Mouse (Mus musculus): Measurements from ENCODE around the gene Tmem151a. TPM values are rescaled to one million over a fixed set of nuclear protein-coding genes. Genes with fewer than 3 reads are reported as not detected.

Tmem151a gene
- 0.29 TPM for polyA plus RNA-seq (2015; fragmentation: Illumina TruSeq; extraction: RNeasy Lipid Tissue Mini Kit (QIAGEN cat#74804); ENCODE audit: insufficient read depth, low replicate concordance)

DNA sequence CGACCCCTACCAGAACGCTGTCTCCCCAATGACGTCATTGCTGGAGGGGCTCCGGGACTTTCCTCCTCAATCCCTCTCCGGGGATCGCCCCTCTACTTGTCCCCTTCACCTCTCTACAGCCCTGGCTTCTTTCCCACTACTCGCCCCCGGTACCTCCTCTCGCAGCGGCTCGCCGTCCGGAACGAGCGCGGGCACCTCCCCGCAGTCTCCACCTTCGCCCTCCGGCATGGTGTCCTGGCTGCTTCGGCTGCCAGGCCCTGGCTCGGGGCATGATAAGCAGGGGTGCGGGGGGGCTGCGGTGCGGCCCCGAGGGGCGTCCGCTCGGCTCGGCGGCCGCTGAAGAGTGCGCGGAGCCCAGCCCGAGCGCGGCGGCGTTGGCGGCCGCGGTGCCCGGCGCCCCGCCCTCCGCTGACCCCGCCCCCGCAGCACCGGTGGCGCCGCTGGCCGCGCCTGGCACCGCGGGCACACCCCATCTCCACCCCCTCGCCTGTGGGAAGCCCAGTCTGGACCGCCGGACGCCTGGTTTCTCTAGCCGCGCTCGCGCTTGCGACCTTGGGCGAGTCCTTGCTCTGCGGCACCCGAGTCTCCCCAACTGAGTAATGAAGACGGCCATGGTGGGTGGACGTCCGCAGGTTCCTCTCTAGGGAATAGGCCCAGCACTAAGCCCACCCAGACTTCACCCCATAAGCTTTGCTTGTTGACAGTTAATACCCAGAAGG, at the start of gene Tmem151a:
Gene Tmem151a (minus strand): TSS at position 387 of the 719 bp plus-strand sequence.

DNA sequence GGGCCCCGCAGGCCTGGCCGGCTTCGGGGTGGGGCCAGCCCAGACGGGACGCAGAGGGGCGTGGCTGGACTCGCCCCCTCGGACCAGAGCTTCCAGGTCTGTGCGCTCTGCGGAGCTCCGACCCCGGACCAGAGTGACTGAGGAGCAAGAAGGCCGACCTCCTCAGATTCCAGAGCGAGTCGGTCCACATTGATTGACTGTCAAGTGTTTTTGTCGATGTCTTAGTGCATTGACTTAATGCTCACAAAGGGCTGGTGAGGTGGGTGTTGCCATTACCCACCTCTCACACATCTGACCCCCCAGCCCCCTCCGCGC, 33.0 kb upstream of the Tmem151a start, which contains the start of gene Klc2:
Gene Klc2 (minus strand): TSS at position 177 of the 315 bp plus-strand sequence.

DNA sequence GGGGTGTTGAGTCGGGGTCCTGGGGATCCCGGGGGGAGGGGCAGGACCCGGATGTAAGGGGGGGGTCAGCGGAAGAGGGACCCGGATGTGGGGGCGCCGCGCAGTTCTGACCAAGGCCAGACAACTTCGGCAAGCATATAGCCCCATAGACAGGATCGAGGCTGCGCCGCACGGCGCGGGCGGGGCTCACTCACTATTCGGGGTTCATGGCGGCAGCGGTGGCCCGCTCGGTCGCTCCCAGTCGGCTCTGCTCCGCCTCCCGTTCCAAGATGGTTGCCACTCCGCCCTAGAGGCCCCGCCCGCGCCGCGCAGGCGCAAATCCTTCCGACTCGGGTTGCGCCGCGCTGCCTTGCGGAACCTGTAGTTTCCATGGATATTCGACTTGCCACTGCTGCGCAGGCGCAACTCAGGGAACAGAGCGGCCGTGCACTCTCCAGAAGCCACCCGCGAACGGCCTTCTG, 21.4 kb upstream of the Tmem151a start, which contains the start of gene Rab1b:
Gene Rab1b (minus strand): TSS at position 342 of the 461 bp plus-strand sequence.

DNA sequence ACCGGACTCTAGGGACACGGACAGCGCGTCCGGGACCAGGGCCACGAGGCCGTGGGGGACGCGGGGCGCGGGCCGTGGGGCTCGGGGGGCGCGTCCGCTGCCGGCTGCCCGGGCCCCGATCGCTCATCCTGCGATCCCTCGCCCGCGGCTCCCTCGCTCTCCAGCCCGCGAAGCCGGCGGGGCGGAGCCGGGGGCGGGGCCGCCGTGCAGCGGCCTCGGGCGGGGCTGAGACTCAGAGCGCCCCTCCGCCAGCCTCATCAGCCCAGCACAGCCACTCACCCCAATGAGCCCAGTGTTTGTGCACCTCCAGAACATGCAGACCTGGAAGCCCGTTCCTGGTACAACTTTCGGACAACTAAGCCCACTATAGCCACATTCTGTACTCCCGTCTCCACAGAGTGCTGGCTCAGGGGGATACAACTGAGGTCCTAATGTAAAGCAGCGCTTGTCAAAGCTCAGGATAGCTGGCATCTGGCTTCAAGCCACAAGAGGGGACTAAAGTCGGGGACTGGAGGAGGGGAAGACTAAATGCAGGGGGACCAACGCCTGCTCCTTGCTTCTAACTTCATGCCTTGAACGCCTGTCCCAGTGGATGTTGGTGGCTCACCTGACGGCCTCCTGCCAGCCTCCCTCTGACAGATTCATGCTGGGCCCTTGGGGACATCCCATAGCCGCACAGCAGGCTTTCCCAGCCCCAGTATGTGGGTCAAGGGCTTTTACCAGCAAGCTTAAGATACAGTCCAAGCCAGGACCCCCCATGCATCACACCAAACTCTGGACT, 13.2 kb upstream of the Tmem151a start, which contains the start of gene Cnih2:
Gene Cnih2 (minus strand): TSS at position 159 of the 781 bp plus-strand sequence.

DNA sequence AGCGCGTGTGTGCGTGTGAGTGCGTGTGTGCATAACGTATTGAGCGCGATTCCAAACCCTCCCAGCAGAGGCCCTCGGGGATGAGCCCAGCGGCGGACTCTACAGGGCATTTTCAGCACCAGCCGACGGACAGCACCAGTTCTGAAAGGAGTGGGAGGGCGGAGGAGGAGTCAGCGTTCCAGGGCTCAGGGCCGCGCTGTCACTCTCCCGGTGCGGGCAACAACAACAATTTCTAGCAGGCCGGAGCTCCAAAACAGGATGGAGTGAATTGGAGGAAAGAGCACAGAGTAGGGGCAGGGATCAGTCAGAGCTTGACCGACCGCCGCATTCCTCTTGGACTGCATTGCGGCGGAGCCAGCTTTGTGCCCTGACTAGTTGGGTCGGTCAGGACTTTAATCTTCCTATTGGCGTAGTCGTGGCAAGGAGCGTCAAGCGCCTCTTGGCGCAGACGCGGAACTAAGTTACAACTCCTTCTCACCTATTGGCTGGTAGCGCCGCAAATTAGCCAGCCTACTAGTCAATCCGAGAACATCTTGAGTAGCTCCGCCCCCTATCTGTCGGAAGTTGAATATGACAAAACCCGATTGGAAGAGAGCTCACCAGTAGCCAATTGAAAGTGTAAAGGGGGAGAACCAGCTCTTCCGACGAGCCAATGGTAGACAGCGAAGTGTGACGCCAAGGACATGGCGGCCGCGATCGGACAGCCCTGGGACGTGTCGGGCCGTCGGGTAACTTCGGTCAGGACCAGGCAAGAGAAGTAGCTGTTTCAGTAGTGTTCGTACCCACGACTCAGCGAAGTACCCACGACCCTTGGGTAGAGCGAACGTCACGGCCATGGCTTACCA, 2.8 kb upstream of the Tmem151a start, which contains the start of gene Yif1a:
Gene Yif1a (plus strand): TSS at position 655 of the 845 bp plus-strand sequence.

DNA sequence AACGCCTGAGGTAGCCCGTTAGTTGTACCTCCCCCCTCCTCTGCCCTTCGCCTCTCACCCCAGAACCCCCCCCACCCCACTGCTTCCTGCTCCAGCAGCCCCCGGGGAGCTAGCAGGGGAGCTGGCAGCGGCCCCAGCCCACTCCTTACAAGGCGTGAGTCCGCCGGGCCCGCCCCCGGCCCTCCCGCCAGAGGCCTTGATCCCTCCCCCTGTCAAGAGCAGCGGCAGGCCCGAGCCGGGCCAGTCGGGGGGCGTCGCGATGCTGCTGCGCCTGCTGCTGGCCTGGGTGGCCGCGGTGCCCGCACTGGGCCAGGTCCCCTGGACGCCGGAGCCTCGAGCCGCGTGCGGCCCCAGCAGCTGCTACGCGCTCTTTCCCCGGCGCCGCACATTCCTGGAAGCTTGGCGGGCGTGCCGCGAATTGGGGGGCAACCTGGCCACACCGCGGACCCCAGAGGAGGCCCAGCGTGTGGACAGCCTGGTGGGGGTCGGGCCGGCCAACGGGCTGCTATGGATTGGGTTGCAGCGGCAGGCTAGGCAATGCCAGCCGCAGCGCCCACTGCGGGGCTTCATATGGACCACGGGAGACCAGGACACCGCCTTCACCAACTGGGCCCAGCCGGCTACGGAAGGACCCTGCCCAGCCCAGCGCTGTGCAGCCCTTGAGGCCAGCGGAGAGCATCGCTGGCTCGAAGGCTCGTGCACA, 17.3 kb downstream of the Tmem151a start, which contains the start of gene Cd248:
Gene Cd248 (plus strand): TSS at position 212 of the 703 bp plus-strand sequence.

DNA sequence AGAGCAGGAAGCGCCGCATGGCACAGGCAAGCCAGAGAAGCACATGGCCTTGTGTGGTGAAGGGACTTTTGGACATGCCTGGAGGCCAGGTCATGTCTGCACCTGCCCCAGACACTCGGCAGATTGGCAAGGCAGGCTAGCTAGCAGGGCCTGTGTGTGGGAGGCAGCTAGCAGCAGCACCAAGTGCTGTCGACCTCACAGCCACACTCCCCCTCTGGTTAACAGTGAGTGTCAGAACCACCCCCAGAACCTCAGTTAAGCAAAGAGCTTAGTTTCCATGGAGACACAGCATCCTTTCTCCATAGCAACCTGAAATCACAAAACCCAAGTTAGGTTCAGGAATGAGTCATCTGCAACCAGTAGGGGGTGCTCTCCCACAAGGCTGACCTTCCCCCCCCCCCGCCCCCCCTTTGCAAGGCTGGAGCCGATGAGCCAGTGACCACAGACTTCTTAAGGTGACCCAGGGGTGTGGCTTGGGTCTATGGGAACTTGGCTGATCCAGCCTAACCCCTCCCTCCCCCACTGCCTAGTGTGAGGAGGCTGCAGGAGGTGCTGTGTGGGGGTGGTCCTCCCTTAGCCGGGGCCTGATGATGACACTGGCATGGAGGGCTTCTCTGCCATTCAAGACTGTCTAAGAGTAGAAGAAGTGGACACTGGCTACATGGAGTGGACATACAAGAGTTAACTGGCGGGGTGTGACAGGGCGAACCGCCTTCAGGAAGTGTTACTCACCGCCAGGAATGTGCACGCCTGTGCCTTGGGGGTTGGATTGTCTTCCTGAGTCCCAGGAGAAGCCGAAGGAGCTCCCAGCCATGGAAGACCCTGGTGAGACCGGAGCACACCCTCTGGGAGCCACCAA, 35.1 kb downstream of the Tmem151a start, which contains the start of gene Rin1:
Gene Rin1 (plus strand): TSS at position 435 of the 859 bp plus-strand sequence.

DNA sequence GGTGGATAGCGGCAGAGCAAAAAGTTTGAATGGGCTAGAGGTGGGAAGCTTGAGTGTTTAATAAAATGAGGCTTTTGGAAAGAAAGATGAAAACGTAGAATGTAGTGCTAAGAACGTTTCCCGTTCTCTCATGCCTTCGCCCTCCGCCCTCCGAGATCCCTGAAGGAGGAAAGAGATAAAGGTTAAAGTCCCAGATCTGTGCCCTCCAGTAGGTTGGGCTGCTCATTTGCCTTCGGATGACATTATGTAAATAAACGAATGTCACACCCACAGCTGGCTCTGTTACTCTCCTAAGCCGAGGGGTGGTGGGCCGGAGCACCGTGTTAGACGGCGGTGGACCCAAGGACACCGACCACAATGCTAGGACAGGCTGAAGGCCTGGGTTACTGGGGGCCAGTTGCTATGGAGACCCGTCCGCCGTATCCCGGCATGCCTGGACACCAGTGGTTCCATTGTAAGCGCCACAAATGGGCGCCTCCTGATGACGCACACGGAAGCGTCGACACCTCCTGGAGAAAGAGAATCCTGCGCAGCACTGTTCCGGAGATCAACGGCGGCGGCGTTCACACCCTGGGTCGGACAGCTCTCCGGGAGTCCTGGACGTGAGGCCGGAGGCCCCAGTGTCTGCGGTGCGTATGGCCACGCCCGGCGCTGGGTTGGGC, 44.3 kb downstream of the Tmem151a start, which contains the start of gene Brms1:
Gene Brms1 (plus strand): TSS at position 493 of the 662 bp plus-strand sequence.

DNA sequence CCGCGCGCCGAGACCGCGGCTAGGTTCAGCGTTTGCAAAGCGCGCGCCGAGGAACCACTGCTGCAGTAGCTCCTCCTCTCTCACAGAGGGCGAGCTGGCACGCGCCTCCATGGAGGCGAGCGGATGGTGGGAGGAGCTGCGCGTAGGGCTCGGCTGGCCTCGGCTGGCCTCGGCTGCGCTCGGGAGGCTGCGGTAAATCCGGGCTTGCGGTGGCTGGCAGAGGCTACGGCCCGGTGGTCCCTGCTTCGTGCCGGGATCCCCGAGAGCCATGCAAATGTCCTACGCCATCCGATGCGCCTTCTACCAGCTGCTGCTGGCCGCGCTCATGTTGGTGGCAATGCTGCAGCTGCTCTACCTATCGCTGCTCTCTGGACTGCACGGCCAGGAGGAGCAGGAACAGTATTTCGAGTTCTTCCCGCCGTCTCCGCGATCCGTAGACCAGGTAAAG, 46.6 kb downstream of the Tmem151a start, which contains the start of the genes B4gat1 and AC124502.3:
Gene B4gat1 (plus strand): TSS at position 118 of the 448 bp plus-strand sequence.
Gene AC124502.3 (plus strand): TSS at position 183 of the 448 bp plus-strand sequence.

DNA sequence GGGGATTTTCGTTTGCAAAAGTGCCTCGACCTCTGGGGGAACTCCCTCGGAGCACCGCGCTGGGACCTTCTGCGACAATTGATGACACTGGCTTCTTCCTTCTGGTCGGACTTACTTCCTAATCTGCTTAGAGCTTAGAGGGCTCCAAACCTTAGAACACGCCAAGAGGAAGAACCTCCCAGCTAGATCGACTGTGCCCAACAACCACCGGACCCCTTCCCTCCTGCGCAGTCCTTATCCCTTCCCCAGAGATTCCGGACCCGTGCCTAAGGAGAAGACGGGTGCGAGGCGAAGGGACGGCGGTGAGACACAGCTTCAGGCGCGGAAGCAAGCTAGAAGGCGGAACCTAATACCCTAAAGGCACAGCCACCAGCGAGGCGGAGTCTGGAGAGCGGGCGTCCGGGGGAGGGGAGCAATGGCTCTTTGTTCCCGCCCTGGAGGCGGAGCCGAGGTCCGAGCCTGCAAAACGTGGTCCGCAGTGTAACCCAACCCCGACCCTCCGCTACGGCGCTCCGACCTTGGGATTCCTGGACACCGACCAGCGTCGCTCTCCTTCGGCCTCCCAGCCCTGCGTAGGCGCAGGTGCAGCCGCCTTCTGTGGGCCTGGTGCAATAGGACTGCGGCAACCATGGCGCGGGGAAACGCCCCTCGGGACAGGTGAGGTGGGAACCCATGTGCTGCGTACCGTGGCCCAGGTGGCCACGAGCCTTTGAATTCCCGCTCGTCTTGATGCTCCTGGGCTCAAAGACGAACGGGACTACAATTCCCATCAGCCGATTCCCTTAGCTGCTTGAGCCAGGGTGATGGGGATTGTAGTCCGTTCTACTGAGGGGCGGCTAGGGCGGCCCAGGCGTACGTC, 61.5 kb downstream of the Tmem151a start, which contains the start of gene Slc29a2:
Gene Slc29a2 (plus strand): TSS at position 240 of the 859 bp plus-strand sequence.

Other genes starting within 250 kb of the Tmem151a start
- 16.5 TPM for gene Ccs, start 246.2 kb downstream of the Tmem151a start, polyA plus RNA-seq (2015; fragmentation: Illumina TruSeq; extraction: RNeasy Lipid Tissue Mini Kit (QIAGEN cat#74804); ENCODE audit: insufficient read depth, low replicate concordance)
- gene Ccdc87, start 246.2 kb downstream of the Tmem151a start, polyA plus RNA-seq (2015; fragmentation: Illumina TruSeq; extraction: RNeasy Lipid Tissue Mini Kit (QIAGEN cat#74804); ENCODE audit: insufficient read depth, low replicate concordance) = 0.07 TPM
- gene Ctsf, start 230.4 kb downstream of the Tmem151a start, polyA plus RNA-seq (2015; fragmentation: Illumina TruSeq; extraction: RNeasy Lipid Tissue Mini Kit (QIAGEN cat#74804); ENCODE audit: insufficient read depth, low replicate concordance) = 10.2 TPM
- not detected for gene Actn3, start 207.6 kb downstream of the Tmem151a start, polyA plus RNA-seq (2015; fragmentation: Illumina TruSeq; extraction: RNeasy Lipid Tissue Mini Kit (QIAGEN cat#74804); ENCODE audit: insufficient read depth, low replicate concordance)
- 17.8 TPM for gene Zdhhc24, start 206.9 kb downstream of the Tmem151a start, polyA plus RNA-seq (2015; fragmentation: Illumina TruSeq; extraction: RNeasy Lipid Tissue Mini Kit (QIAGEN cat#74804); ENCODE audit: insufficient read depth, low replicate concordance)
- 1.2 TPM for gene Bbs1, start 178.9 kb downstream of the Tmem151a start, polyA plus RNA-seq (2015; fragmentation: Illumina TruSeq; extraction: RNeasy Lipid Tissue Mini Kit (QIAGEN cat#74804); ENCODE audit: insufficient read depth, low replicate concordance)
- 28.7 TPM for gene Dpp3, start 157.2 kb downstream of the Tmem151a start, polyA plus RNA-seq (2015; fragmentation: Illumina TruSeq; extraction: RNeasy Lipid Tissue Mini Kit (QIAGEN cat#74804); ENCODE audit: insufficient read depth, low replicate concordance)
- 0.64 TPM for gene Peli3, start 142.4 kb downstream of the Tmem151a start, polyA plus RNA-seq (2015; fragmentation: Illumina TruSeq; extraction: RNeasy Lipid Tissue Mini Kit (QIAGEN cat#74804); ENCODE audit: insufficient read depth, low replicate concordance)
- 45.7 TPM for gene Mrpl11, start 123.4 kb downstream of the Tmem151a start, polyA plus RNA-seq (2015; fragmentation: Illumina TruSeq; extraction: RNeasy Lipid Tissue Mini Kit (QIAGEN cat#74804); ENCODE audit: insufficient read depth, low replicate concordance)
- gene Npas4, start 95.2 kb downstream of the Tmem151a start, polyA plus RNA-seq (2015; fragmentation: Illumina TruSeq; extraction: RNeasy Lipid Tissue Mini Kit (QIAGEN cat#74804); ENCODE audit: insufficient read depth, low replicate concordance) = 0.28 TPM
- 1.3 TPM for gene Slc29a2, start 61.7 kb downstream of the Tmem151a start, polyA plus RNA-seq (2015; fragmentation: Illumina TruSeq; extraction: RNeasy Lipid Tissue Mini Kit (QIAGEN cat#74804); ENCODE audit: insufficient read depth, low replicate concordance)
- 10.3 TPM for gene B4gat1, start 46.7 kb downstream of the Tmem151a start, polyA plus RNA-seq (2015; fragmentation: Illumina TruSeq; extraction: RNeasy Lipid Tissue Mini Kit (QIAGEN cat#74804); ENCODE audit: insufficient read depth, low replicate concordance)
- gene AC124502.3, start 46.6 kb downstream of the Tmem151a start, polyA plus RNA-seq (2015; fragmentation: Illumina TruSeq; extraction: RNeasy Lipid Tissue Mini Kit (QIAGEN cat#74804); ENCODE audit: insufficient read depth, low replicate concordance) = 0.86 TPM
- gene Brms1, start 44.2 kb downstream of the Tmem151a start, polyA plus RNA-seq (2015; fragmentation: Illumina TruSeq; extraction: RNeasy Lipid Tissue Mini Kit (QIAGEN cat#74804); ENCODE audit: insufficient read depth, low replicate concordance) = 22.9 TPM
- 0.51 TPM for gene Rin1, start 35.0 kb downstream of the Tmem151a start, polyA plus RNA-seq (2015; fragmentation: Illumina TruSeq; extraction: RNeasy Lipid Tissue Mini Kit (QIAGEN cat#74804); ENCODE audit: insufficient read depth, low replicate concordance)
- gene Cd248, start 17.5 kb downstream of the Tmem151a start, polyA plus RNA-seq (2015; fragmentation: Illumina TruSeq; extraction: RNeasy Lipid Tissue Mini Kit (QIAGEN cat#74804); ENCODE audit: insufficient read depth, low replicate concordance) = 1.2 TPM
- 19.3 TPM for gene Yif1a, start 3.0 kb upstream of the Tmem151a start, polyA plus RNA-seq (2015; fragmentation: Illumina TruSeq; extraction: RNeasy Lipid Tissue Mini Kit (QIAGEN cat#74804); ENCODE audit: insufficient read depth, low replicate concordance)
- not detected for gene Cnih2, start 13.0 kb upstream of the Tmem151a start, polyA plus RNA-seq (2015; fragmentation: Illumina TruSeq; extraction: RNeasy Lipid Tissue Mini Kit (QIAGEN cat#74804); ENCODE audit: insufficient read depth, low replicate concordance)
- 50.7 TPM for gene Rab1b, start 21.5 kb upstream of the Tmem151a start, polyA plus RNA-seq (2015; fragmentation: Illumina TruSeq; extraction: RNeasy Lipid Tissue Mini Kit (QIAGEN cat#74804); ENCODE audit: insufficient read depth, low replicate concordance)
- gene Klc2, start 33.0 kb upstream of the Tmem151a start, polyA plus RNA-seq (2015; fragmentation: Illumina TruSeq; extraction: RNeasy Lipid Tissue Mini Kit (QIAGEN cat#74804); ENCODE audit: insufficient read depth, low replicate concordance) = 9.6 TPM
- 26.8 TPM for gene Pacs1, start 187.6 kb upstream of the Tmem151a start, polyA plus RNA-seq (2015; fragmentation: Illumina TruSeq; extraction: RNeasy Lipid Tissue Mini Kit (QIAGEN cat#74804); ENCODE audit: insufficient read depth, low replicate concordance)
- gene Sf3b2, start 209.9 kb upstream of the Tmem151a start, polyA plus RNA-seq (2015; fragmentation: Illumina TruSeq; extraction: RNeasy Lipid Tissue Mini Kit (QIAGEN cat#74804); ENCODE audit: insufficient read depth, low replicate concordance) = 171 TPM
- gene Gal3st3, start 212.8 kb upstream of the Tmem151a start, polyA plus RNA-seq (2015; fragmentation: Illumina TruSeq; extraction: RNeasy Lipid Tissue Mini Kit (QIAGEN cat#74804); ENCODE audit: insufficient read depth, low replicate concordance) = 0.18 TPM

Data from spleen, adult 10 weeks (tissue).